Mouse (Mus musculus) erythroblast, embryonic 14.5 days (primary cell): Measurements from ENCODE around the gene Rai14.

Source experiments
- GATA1 ChIP-seq: IDR thresholded peaks from 2 replicates; pipeline ENCODE4 v1.6.1; 2012; ENCODE audit warnings: low read length, inconsistent platforms, mixed read lengths
- TAL1 ChIP-seq: IDR thresholded peaks from 3 replicates; pipeline ENCODE4 v1.6.1; 2012; ENCODE audit warnings: low read length, inconsistent platforms, mixed read lengths

DNA sequence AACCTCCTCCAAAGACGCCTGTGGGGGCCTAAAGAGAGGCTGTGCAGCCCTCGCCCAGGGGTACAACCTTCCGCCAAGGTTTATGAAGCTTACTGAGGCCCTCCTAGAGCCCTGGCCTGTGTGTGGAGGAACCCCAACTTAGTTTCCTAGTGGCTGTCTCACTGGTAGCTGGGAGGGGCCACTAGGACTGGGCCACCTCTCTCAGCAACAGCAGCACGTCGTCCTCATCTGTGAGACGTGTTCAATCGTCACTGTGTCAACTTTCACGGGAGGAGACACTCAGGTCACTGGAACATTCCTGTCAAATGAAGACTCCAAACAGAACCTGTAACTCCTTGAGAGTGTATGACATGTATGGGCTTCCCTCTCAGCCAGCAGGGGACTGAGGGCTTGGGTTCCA is 8.0 kb downstream of the Rai14 start:
- TF ChIP-seq TAL1: no peak
- TF ChIP-seq GATA1: no peak
